Mouse (Mus musculus): ENCODE results near the gene Hamp. TPM values are rescaled to one million over a fixed set of nuclear protein-coding genes. Genes with fewer than 3 reads are reported as not detected.
"Not testable (repeated sequence)": the region's sequence is repeated elsewhere in the genome, so short reads cannot be mapped to it uniquely, and the experiment has no call there.

Gene Hamp
- polyA plus RNA-seq, 1 experiment from 2014 or later, result not detected

DNA sequence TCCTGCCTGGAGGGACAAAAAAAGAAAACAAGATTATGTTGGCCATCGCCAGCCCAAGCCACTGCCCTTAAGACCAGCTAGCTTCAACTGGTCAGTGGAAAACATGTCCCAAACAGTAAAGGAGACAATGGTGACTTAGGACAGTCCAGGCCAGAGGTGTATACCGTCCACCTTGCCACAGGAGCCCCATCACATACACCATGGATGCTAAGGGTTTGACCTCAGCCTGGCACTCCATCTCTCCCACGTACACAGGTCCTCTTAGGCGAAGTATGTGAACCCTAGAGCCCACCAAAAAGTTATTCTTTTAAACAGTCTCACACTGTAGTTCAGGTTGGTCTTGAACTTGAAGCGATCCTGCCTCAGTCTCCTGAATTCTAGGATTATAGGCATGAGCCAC, 19.0 kb upstream of the Hamp start:
- no peaks in the 10 kb centered on the region for H3K36me3 ChIP-seq (ENCODE audit: inconsistent target)
- H3K27ac ChIP-seq, result no peak overlapping the region
- no peak overlapping the region for H3K4me3 ChIP-seq (ENCODE audit: inconsistent target)
- 93% methylated on average over 5 of the region's 5 CpGs for WGBS (ENCODE audit: missing documents)
- peaks cover 8% of the 10 kb centered on the region for H3K79me2 ChIP-seq (ENCODE audit: inconsistent target)

DNA sequence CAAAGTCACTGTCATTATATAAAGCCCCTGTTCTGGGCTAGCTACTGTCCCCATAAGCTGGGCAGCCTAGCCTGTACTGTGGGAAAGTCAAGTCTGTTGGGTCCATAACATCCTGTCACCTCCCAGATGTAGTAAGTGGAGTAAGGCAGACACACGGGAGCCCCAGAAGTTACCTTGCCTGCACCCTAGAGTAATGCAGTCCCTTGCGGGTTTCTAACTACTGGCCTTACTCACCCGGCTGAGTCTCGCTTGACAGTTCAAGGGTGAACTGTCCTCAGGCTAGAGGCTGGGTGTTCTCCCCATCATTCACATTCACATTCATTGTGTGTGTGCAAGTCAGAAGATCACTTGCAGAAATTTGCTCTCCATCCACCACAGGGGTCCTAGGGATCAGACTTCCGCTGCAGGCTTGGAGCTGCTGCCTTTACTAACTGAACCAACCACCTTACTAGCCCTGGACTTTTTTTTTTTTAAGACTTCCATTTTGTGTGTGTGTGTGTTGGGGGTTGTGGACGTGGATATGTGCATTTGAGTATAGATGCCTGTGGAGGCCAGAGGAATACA, 16.0 kb upstream of the Hamp start:
- WGBS (ENCODE audit: missing documents), result 91% methylated on average over 6 of the region's 6 CpGs
- no peak overlapping the region for H3K27ac ChIP-seq
- peaks cover 2% of the 10 kb centered on the region; the same call in 1 of the 2 replicates for H3K36me3 ChIP-seq (ENCODE audit: inconsistent target)
- no peak overlapping the region for H3K4me3 ChIP-seq (ENCODE audit: inconsistent target)
- H3K79me2 ChIP-seq (ENCODE audit: inconsistent target), result peaks cover 19% of the 10 kb centered on the region

DNA sequence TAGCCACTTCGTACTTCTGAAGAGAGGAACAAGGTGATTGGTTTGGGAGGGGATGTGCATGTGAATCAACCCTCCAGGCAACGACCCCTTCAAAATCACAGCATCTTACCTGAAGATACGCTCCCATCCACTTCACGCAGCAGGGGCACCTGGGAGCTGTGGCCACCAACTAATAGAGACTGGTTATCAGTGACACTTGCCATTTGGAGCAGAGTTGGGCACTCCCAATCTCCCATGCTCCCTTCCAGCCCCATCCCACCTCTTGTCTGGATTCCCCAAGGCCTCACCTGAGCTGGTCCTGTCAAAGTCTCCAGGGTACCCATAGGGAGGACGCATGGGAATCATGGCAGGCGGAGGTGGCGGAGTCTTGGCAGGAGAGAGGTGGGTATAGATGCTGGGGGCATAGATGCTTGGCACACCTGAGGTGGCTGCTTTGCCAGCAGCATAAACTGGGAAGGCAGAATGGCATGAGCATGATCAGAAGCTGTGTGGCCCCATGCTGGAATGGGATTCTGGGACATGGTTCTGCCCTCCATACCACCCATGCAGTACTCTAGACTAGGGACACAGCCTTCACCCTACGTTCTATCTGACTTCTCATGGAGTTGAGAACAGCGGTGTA, 15.1 kb upstream of the Hamp start:
- 99% methylated on average over 9 of the region's 9 CpGs for WGBS (ENCODE audit: missing documents)
- Histone ChIP-seq H3K79me2 (ENCODE audit: inconsistent target) (peaks cover 20% of the 10 kb centered on the region), H3K27ac (no peak overlapping the region), H3K4me3 (ENCODE audit: inconsistent target) (no peak overlapping the region), H3K36me3 (ENCODE audit: inconsistent target) (peaks cover 8% of the 10 kb centered on the region; the same call in 1 of the 2 replicates)

DNA sequence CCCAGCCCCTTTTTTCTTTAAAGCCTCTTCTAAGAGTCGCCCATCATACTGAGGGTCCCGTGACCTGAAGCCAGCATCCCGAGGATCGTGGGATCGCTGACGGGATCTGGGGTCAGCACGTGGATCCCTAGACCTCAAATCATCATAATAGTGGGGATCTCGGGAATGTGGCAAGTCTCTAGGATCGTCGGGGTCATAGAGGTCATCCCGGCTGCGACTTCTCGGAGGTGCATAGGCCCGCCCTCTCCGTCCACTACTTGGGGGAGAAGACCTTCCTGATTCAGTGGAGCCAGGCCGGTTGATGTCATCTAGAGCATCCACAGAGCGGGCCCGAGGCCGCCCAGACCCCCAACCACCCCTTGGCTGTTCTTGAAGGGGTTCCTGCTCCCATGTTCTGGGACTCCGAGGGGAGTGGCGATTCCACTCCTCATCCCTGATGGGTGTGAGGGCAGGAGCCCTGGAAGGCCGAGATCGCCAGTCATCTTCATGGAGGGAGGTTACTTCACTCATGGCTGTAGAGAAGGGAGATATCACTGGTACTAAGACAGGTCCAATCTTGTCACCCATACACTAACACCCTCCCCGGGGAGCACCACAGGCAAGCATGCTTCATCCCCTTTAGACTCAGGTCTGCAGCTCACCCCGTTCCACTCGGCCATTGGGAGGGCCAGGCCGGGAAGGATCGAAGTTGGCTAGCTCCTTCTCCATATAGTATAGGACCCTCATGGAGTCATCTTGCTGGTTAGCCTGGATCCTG, 14.5 kb upstream of the Hamp start:
- H3K36me3 ChIP-seq (ENCODE audit: inconsistent target), result peaks cover 8% of the 10 kb centered on the region; the same call in 1 of the 2 replicates
- H3K4me3 ChIP-seq (ENCODE audit: inconsistent target), result peak overlapping the region; percentile 61
- peak overlapping the region; percentile 73 for H3K27ac ChIP-seq
- H3K79me2 ChIP-seq (ENCODE audit: inconsistent target), result peaks cover 20% of the 10 kb centered on the region
- 87% methylated on average over 28 of the region's 28 CpGs for WGBS (ENCODE audit: missing documents)

DNA sequence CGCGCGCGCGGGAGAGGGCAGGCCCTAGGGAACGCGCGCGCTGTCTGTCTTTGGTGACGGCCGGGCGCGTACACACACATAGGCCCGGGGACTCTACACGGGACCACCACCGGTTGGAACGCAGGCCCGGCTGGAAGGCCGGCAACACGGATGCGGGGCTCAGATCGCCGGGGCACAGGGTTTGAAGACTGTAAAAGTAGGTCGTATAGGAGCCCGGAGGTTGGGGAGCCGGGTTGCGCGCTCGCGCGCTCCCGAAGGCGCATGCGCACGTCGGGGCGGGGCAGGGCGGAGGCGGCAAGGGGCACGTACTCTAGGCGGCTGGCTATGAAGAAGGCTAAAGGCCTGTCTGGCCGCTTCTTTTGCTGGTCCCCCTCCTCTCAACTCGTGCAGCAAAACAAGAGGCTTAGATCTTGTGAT, 13.5 kb upstream of the Hamp start:
- H3K79me2 ChIP-seq (ENCODE audit: inconsistent target), result peaks cover 26% of the 10 kb centered on the region
- peak overlapping the region; percentile 73 for H3K27ac ChIP-seq
- WGBS (ENCODE audit: missing documents), result 0% methylated on average over 39 of the region's 43 CpGs
- peaks cover 12% of the 10 kb centered on the region; the same call in 1 of the 2 replicates for H3K36me3 ChIP-seq (ENCODE audit: inconsistent target)
- H3K4me3 ChIP-seq (ENCODE audit: inconsistent target), result peak overlapping the region; percentile 61

DNA sequence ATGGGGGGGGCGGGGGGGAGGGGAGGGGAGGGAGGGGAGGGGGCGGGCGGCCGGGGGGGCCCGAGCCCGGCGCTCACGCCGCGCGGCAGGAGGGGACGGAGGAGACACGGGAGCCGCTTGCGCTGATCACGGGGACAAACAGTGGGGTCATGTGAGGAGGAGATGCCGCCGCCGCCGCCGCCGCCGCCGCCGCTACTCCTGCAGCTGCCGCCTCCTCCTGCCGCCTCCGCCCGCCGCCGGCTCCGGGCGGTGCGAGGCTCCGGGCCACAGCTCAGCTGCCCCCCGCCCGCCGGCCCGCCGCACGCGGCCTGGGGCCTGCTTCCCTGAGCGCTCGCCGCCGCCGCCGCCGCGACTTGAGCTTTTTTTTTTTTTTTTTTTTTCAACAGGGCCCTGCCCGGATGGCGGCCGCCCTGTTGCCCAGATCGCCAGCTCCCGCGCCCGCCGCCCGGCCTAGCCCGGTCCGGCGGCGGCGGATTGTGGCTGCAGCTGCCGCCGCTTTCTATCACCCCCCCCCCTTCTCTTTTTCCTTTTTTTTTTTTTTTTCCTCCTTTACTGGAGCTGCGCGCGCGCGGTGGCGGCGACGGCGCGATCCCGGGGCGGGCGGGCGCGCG, 13.0 kb upstream of the Hamp start, which contains the start of gene Usf2:
TSS of gene Usf2 (minus strand) at position 48 of the 611 bp plus-strand sequence.
- peaks cover 17% of the 10 kb centered on the region; the same call in 1 of the 2 replicates for H3K36me3 ChIP-seq (ENCODE audit: inconsistent target)
- peaks cover 31% of the 10 kb centered on the region for H3K79me2 ChIP-seq (ENCODE audit: inconsistent target)
- WGBS (ENCODE audit: missing documents), result 0% methylated on average over 24 of the region's 82 CpGs
- H3K4me3 ChIP-seq (ENCODE audit: inconsistent target), result peak within 1 kb of the TSS; percentile 61
- H3K27ac ChIP-seq, result peak within 1 kb of the TSS; percentile 73

DNA sequence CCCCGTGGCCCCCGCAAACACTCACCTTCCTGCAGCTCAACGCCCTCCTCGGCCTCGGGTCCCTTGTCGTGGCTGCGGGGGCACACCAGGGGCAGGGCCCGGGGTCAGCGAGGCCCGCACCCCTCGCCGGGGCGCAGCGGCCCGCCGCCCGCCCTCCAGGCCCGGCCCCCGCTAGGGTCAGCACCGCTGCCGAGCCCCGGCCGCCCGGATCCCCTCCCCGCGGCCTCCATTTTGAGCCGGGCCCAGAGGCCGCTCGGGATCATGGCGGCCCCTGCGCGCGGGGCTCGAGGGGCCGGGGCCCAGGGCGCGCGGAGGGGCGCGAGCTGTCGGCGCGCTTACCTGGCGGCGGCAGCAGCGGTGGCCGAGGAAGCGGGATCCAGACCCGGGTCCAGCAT, 12.5 kb upstream of the Hamp start:
- H3K79me2 ChIP-seq (ENCODE audit: inconsistent target), result peaks cover 36% of the 10 kb centered on the region
- WGBS (ENCODE audit: missing documents), result 3% methylated on average over 22 of the region's 49 CpGs
- H3K4me3 ChIP-seq (ENCODE audit: inconsistent target), result no peak overlapping the region
- H3K36me3 ChIP-seq (ENCODE audit: inconsistent target), result peaks cover 22% of the 10 kb centered on the region; the same call in 1 of the 2 replicates
- no peak overlapping the region for H3K27ac ChIP-seq

DNA sequence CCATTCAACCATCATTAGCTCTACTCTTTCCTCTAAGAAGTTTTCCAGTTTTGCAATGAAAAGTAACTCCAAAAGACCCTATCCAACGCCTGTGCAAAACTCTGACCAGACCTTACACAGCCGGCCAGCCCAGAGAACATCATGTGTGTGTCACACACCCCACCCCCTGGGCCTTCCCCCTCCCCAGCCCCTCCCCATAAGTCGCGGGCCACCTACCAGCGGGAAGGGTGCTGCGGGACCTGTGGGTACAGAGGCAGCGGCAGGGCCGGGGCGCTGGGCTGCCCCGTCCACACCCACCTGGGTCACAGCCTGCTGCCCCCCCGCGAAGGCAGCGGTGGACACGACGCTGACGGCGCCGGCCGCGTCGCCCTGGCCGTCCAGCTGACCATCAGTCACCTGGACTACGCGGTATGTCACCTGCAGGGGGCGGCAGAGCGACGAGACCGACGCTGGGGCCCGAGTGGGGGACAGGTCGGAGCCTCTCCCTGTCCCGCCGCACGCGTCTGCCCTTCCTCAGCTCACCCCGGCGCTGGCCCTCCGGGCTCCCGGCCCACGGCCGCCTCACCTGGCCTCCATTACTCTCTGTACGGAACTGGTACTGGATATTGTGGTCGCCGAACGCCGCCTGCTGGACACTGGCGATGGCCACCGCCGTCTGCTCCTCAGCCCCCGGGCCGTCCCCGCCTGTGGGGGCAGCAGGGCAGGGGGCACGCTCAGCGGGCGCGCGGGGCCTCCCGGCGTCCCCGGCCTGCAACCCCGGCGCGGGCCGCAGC, 11.9 kb upstream of the Hamp start:
- H3K36me3 ChIP-seq (ENCODE audit: inconsistent target), result peaks cover 28% of the 10 kb centered on the region
- H3K79me2 ChIP-seq (ENCODE audit: inconsistent target), result peaks cover 42% of the 10 kb centered on the region
- no peak overlapping the region for H3K4me3 ChIP-seq (ENCODE audit: inconsistent target)
- WGBS (ENCODE audit: missing documents), result 2% methylated on average over 45 of the region's 64 CpGs
- H3K27ac ChIP-seq, result no peak overlapping the region

DNA sequence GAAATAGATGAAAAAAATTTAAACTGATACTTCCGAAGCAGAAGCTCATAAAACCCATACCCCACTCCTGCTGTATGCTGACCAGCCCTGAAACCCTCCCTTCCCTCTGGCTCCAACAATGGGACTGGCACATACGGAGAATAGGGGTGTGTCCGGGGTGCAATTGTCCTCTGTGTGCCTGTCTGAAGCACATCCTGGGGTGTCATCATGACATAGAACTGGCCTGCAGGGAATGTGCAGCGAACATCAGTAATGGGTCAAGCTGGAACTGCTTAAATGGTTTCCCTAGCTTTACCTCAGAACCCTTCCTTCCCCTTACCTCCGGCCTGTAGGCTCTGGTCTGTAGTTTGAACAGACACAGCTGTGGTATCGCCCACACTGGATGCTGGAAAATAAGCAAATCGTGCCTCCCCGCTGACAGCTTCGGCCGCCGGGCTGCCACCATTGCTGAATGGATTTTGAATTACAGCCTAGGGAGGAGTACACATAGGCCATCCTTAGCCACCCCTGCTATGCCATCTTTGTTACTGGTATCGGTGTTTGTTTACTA, 11.2 kb upstream of the Hamp start:
- no peak overlapping the region for H3K4me3 ChIP-seq (ENCODE audit: inconsistent target)
- H3K79me2 ChIP-seq (ENCODE audit: inconsistent target), result peaks cover 49% of the 10 kb centered on the region
- H3K36me3 ChIP-seq (ENCODE audit: inconsistent target), result peaks cover 35% of the 10 kb centered on the region
- H3K27ac ChIP-seq, result 0 out of 2 replicates have a peak overlapping the region, but pooled peaks have one; percentile 76
- 90% methylated on average over 12 of the region's 12 CpGs for WGBS (ENCODE audit: missing documents)

DNA sequence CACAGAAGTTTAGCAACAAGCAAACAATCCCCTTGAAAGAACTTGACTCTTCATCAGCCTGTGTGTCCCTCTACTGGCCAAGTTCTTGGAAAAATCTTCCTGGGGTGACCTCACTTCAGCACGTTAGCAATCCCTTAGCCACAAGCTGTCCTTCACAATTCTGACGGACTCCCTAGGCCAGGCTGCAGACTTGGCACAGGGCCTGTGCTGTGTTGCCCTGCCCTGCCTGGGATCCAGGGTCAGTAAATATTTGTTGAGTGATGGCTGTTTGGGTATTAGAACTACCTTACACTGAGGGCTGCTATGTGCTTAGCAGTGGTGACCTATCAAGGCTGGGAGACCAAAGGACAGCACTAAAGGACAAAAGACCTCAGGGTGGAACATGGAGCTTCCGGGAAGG, 10.2 kb upstream of the Hamp start:
- Histone ChIP-seq H3K79me2 (ENCODE audit: inconsistent target) (peaks cover 60% of the 10 kb centered on the region), H3K4me3 (ENCODE audit: inconsistent target) (no peak overlapping the region), H3K27ac (peak overlapping the region; percentile 76), H3K36me3 (ENCODE audit: inconsistent target) (peaks cover 45% of the 10 kb centered on the region)
- 59% methylated on average over 3 of the region's 3 CpGs for WGBS (ENCODE audit: missing documents)

DNA sequence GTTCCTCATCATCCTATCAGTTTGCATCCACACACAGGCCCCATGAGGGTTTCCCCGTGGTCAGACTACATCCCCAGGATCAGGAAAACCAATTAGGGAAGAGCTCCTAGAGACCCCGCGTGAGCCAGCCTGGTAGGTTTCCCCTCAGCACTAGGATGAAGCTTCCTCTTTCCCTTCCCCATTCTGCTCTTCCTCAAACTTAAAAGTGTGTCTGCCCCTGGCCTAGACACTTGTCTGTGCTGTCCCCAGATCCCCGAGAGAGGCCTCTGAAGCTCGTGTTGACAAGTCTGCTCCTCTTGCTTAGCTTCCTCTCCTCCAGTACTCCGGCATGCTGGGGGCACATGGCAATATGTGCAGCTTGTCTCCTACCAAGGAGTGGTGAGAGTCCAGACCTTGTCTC, 9.6 kb upstream of the Hamp start:
- 0% methylated on average over 6 of the region's 6 CpGs for WGBS (ENCODE audit: missing documents)
- H3K79me2 ChIP-seq (ENCODE audit: inconsistent target), result peaks cover 58% of the 10 kb centered on the region
- peak overlapping the region; percentile 76 for H3K27ac ChIP-seq
- peaks cover 47% of the 10 kb centered on the region for H3K36me3 ChIP-seq (ENCODE audit: inconsistent target)
- H3K4me3 ChIP-seq (ENCODE audit: inconsistent target), result no peak overlapping the region

DNA sequence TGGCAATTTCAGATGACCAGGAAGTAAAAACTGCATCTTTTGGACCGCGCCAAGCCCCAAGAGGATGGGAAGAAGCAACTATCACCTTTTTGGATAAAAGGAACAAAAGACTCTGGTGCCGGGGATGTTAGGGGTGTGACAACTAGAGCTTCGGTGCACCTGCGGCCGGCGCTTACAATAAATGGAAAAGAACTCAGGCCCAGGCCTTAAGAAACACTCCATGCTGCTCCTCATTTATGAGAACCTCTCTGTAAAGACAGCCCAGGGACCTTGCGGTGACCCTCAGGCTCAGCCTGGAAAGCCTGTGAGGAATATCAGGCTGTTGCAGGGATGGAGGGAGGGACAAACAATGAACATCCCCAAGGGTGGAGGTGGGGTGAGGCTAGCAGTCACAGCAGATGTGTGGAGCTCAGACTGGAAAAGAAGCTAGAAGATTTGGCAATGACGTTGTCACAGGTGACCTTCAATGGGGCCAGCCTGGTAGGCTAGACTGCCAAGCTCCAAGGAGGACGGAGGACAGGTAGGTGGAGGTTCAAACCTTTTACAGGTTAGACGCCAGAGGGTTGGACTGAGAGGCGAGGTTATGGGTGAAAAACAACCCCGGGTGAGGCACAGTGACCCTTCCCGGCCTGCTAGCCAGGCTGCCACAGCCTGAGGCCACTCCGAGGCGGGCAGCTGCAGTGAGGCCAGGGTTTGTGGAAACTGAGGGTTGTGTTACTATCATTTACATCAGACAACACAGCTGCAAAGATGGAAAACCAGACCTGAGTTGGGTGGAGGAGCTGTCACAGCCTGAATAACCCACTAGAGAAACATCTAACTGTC, 8.8 kb upstream of the Hamp start:
- 95% methylated on average over 14 of the region's 16 CpGs for WGBS (ENCODE audit: missing documents)
- Histone ChIP-seq H3K79me2 (ENCODE audit: inconsistent target) (peaks cover 50% of the 10 kb centered on the region), H3K4me3 (ENCODE audit: inconsistent target) (no peak overlapping the region), H3K36me3 (ENCODE audit: inconsistent target) (peaks cover 47% of the 10 kb centered on the region), H3K27ac (peak overlapping the region; percentile 38)

DNA sequence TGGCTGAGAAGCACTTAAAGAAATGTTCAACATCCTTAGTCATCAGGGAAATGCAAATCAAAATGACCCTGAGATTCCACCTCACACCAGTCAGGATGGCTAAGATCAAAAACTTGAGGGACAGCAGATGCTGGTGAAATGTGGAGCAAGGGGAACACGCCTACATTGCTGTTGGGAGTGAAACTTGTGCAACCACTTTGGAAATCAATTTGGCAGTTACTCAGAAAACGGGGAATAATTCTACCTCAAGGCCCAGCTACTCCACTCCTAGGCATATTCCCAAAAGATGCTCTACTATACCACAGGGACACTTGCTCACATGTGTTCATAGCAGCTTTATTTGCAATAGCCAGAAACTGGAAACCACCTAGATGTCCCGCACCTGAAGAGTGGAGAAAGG, 6.1 kb upstream of the Hamp start:
- H3K4me3 ChIP-seq (ENCODE audit: inconsistent target); H3K27ac ChIP-seq: not testable (repeated sequence)
- Histone ChIP-seq H3K79me2 (ENCODE audit: inconsistent target) (peaks cover 42% of the 10 kb centered on the region), H3K36me3 (ENCODE audit: inconsistent target) (peaks cover 50% of the 10 kb centered on the region)
- 95% methylated on average over 3 of the region's 3 CpGs for WGBS (ENCODE audit: missing documents)
